7 mouse cellular contexts compared by ENCODE assay signal in genomic region chr1:165459503-165460181, GRCm38 (mm10). TPM values are rescaled to one million over a fixed set of nuclear protein-coding genes. Genes with fewer than 3 reads are reported as not detected.
DNase-seq lines count a peak whose midpoint lies in the region; ATAC-seq and TF ChIP-seq lines count a peak whose summit lies in the region.

No protein-coding gene starts in this region.

- peak; percentile 73 to 89 for DNase-seq in adrenal gland, adult (ENCODE audit: inconsistent age in 2 of 2, low spot score in 1 of 2)
- peak; percentile 73 for DNase-seq in gastrocnemius, postnatal 14 days
- peak; percentile 84 for DNase-seq in intestine, embryonic 14.5 days (ENCODE audit: low spot score)
- DNase-seq in left cerebral cortex, postnatal 25 days (ENCODE audit: low spot score in 2 of 2) = peak; percentile 39 to 46
- peak; percentile 88 for DNase-seq in skeletal muscle tissue, adult 2 months (ENCODE audit: low read depth, low spot score)

- no peak for ATAC-seq in intestine, embryonic 14.5 days (replicated peaks; ENCODE audit: low FRiP score, low TSS enrichment, low read depth)
- peak; percentile 8 for ATAC-seq in megakaryocyte-erythroid progenitor cell, adult 5-6 weeks (replicated peaks; ENCODE audit: low FRiP score, low TSS enrichment, poor library complexity, severe bottlenecking)

- H3K4me3 ChIP-seq in cortical plate, adult 2 months (ENCODE audit: insufficient read depth, low read length) = peak overlapping the region; percentile 54
- peak overlapping the region; percentile 86 for H3K4me3 ChIP-seq in intestine, embryonic 14.5 days (ENCODE audit: low read depth, low read length)

- H3K4me2 ChIP-seq in intestine, embryonic 14.5 days (ENCODE audit: low read length) = peak overlapping the region; percentile 70

- H3K4me1 ChIP-seq in cortical plate, adult 2 months (ENCODE audit: control insufficient read depth, insufficient read depth, low read length) = no peaks in the 10 kb centered on the region
- 0 out of 2 replicates have a peak, but pooled peaks cover 2% of the 10 kb centered on the region for H3K4me1 ChIP-seq in intestine, embryonic 14.5 days (replicated peaks; ENCODE audit: control insufficient read depth, insufficient read depth, low read length)

- peak overlapping the region; percentile 80 for H3K9ac ChIP-seq in intestine, embryonic 14.5 days (ENCODE audit: low read length)

- H3K36me3 ChIP-seq in intestine, embryonic 14.5 days (ENCODE audit: control insufficient read depth, insufficient read depth, low read length) = no peaks in the 10 kb centered on the region

- no peak overlapping the region for H3K27ac ChIP-seq in cortical plate, adult 2 months (ENCODE audit: insufficient read depth, low read length)
- peak overlapping the region; percentile 91 for H3K27ac ChIP-seq in intestine, embryonic 14.5 days (ENCODE audit: low read depth)

- no peaks in the 10 kb centered on the region for H3K27me3 ChIP-seq in intestine, embryonic 14.5 days (replicated peaks; ENCODE audit: control insufficient read depth, insufficient read depth, low read length)

- TF ChIP-seq CTCF in cortical plate, adult 2 months (IDR thresholded peaks at IDR 0.05; ENCODE audit: extremely low read depth, insufficient read depth, low read length) = no peak

- no peak for TF ChIP-seq POLR2A in cortical plate, adult 2 months (IDR thresholded peaks at IDR 0.05; ENCODE audit: extremely low read depth, insufficient read depth, low read length)

- no peaks in the 10 kb centered on the region for H3K9me3 ChIP-seq in intestine, embryonic 14.5 days (ENCODE audit: control insufficient read depth, low read length)

- 1% methylated on average over 57 of the region's 60 CpGs for WGBS in intestine, embryonic 14.5 days

- intact Hi-C loops in gastrocnemius, postnatal 14 days (cut with DNase I; ENCODE audit: low total_unique reads) = no loop called here
- intact Hi-C loops in left cerebral cortex, postnatal 25 days (cut with DNase I) = loop anchor here (2.0 to 5.0 kb wide), 5 partner anchors 98 to 222 kb away; partner anchors contain the start of genes Mpzl1 and Tiprl

RNA-seq across cellular contexts. Expression of gene Dcaf6, which starts 0.6 kb away (rescaled TPM):
- polyA plus RNA-seq in cortical plate, adult 2 months (2012; rRNA removed) = 73.1 and 76.2 TPM in 2 replicates
- total RNA-seq in gastrocnemius, postnatal 14 days (2021) = 100 to 1,000 TPM; 138 to 160 TPM
- polyA plus RNA-seq in intestine, embryonic 14.5 days (2014; fragmentation: Nextera tagmentation; extraction: Ambion mirVana) = 14.3 and 14.4 TPM in 2 replicates
- total RNA-seq in left cerebral cortex, postnatal 25 days (2021) = 100 to 1,000 TPM in 1 of 2 experiments, 10 to 100 TPM in 1; 90.9 to 101 TPM
- total RNA-seq in megakaryocyte-erythroid progenitor cell, adult 5-6 weeks (2014; fragmentation: Nextera tagmentation) = 21.3 and 36.3 TPM in 2 replicates
- total RNA-seq in megakaryocyte-erythroid progenitor cell, adult 5-6 weeks (2017) = 20.3 and 22.0 TPM in 2 replicates

RNA-seq across cellular contexts. Expression of gene Mpc2, which starts 0.8 kb away (rescaled TPM):
- polyA plus RNA-seq in cortical plate, adult 2 months (2012; rRNA removed) = 159 and 161 TPM in 2 replicates
- 100 to 1,000 TPM; 195 to 234 TPM for total RNA-seq in gastrocnemius, postnatal 14 days (2021)
- 128 and 136 TPM in 2 replicates for polyA plus RNA-seq in intestine, embryonic 14.5 days (2014; fragmentation: Nextera tagmentation; extraction: Ambion mirVana)
- 100 to 1,000 TPM; 126 to 141 TPM for total RNA-seq in left cerebral cortex, postnatal 25 days (2021)
- total RNA-seq in megakaryocyte-erythroid progenitor cell, adult 5-6 weeks (2014; fragmentation: Nextera tagmentation) = 68.1 and 83.2 TPM in 2 replicates
- total RNA-seq in megakaryocyte-erythroid progenitor cell, adult 5-6 weeks (2017) = 65.7 and 85.1 TPM in 2 replicates

RNA-seq across cellular contexts. Expression of gene Adcy10, which starts 25.3 kb away (rescaled TPM):
- polyA plus RNA-seq in cortical plate, adult 2 months (2012; rRNA removed) = 0.21 and 0.57 TPM in 2 replicates
- total RNA-seq in gastrocnemius, postnatal 14 days (2021) = not detected
- 0.20 TPM in 1 of 2 replicates, not detected in the other for polyA plus RNA-seq in intestine, embryonic 14.5 days (2014; fragmentation: Nextera tagmentation; extraction: Ambion mirVana)
- under 1 TPM; 0.41 to 0.71 TPM for total RNA-seq in left cerebral cortex, postnatal 25 days (2021)
- 0.94 TPM in 1 of 2 replicates, not detected in the other for total RNA-seq in megakaryocyte-erythroid progenitor cell, adult 5-6 weeks (2014; fragmentation: Nextera tagmentation)
- 3.2 TPM in 1 of 2 replicates, not detected in the other for total RNA-seq in megakaryocyte-erythroid progenitor cell, adult 5-6 weeks (2017)
